Mouse (Mus musculus) midbrain, embryonic 16.5 days (tissue): ENCODE measurements at regions not wholly inside any gene's neighbourhood (a gene's known extent, or its start where the extent isn't known, plus 50 kb on each side); places are given as distances from the start of the nearest gene placed in this dataset.

Experiments
- ATAC-seq: fragments of 200-750 bp; cut with Nextera tagmentation; 2 replicates; pipeline ENCODE4 v1.8.0; 2017; ENCODE audit warnings: moderate TSS enrichment
- H3K27ac ChIP-seq: fragments of 300-500 bp; sonication (generic); 2 replicates; pipeline ENCODE4 v1.5.1; 2014; ENCODE audit warnings: mild to moderate bottlenecking, low read length, mixed read lengths
- H3K27me3 ChIP-seq: fragments of 300-500 bp; sonication (generic); 2 replicates; pipeline ENCODE4 v1.6.1; 2014; ENCODE audit warnings: low read depth, low read length, mixed read lengths; ENCODE audit not compliant: control insufficient read depth, insufficient read depth
- H3K36me3 ChIP-seq: fragments of 300-500 bp; sonication (generic); 2 replicates; pipeline ENCODE4 v1.6.1; 2014; ENCODE audit warnings: mild to moderate bottlenecking, low read length, moderate library complexity, mixed read lengths; ENCODE audit not compliant: control insufficient read depth, insufficient read depth
- H3K4me1 ChIP-seq: fragments of 300-500 bp; sonication (generic); 2 replicates; pipeline ENCODE4 v1.6.1; 2014; ENCODE audit warnings: mild to moderate bottlenecking, low read length, mixed read lengths; ENCODE audit not compliant: control insufficient read depth, insufficient read depth
- H3K4me2 ChIP-seq: fragments of 300-500 bp; sonication (generic); 2 replicates; pipeline ENCODE4 v1.6.1; 2014; ENCODE audit warnings: mild to moderate bottlenecking, low read length, mixed read lengths
- H3K4me3 ChIP-seq: fragments of 300-500 bp; sonication (generic); 2 replicates; pipeline ENCODE4 v1.5.1; 2014; ENCODE audit warnings: low read depth, mild to moderate bottlenecking, low read length, moderate library complexity, mixed read lengths
- H3K9ac ChIP-seq: fragments of 300-500 bp; sonication (generic); 2 replicates; pipeline ENCODE4 v1.6.1; 2014; ENCODE audit warnings: low read depth, low read length, mixed read lengths
- H3K9me3 ChIP-seq: fragments of 300-500 bp; sonication (generic); replicated peaks from 2 replicates; pipeline ENCODE4 v1.6.1; 2014; ENCODE audit warnings: mild to moderate bottlenecking, low read length, mixed read lengths; ENCODE audit not compliant: control insufficient read depth, poor library complexity, severe bottlenecking
- WGBS: fragments of 180-500 bp; shearing (Covaris S2); extraction: QIAGEN DNeasy Blood & Tissue Kit; methylation state at CpG from one replicate; pipeline ENCODE4 v1.1.7; 2014; 5-methylcytosine and 5-hydroxymethylcytosine counted together

GRCm38 (mm10) chr4:47693221-47693620 is 218.8 kb downstream of the Sec61b start:
- no peaks in the 10 kb centered on the region for H3K4me1 ChIP-seq
- no peak overlapping the region for H3K27ac ChIP-seq
- no peaks in the 10 kb centered on the region for H3K9me3 ChIP-seq
- H3K4me3 ChIP-seq, result no peak overlapping the region
- WGBS, result 91% methylated on average over 12 of the region's 12 CpGs
- no peaks in the 10 kb centered on the region for H3K27me3 ChIP-seq
- no peak overlapping the region for H3K9ac ChIP-seq
- H3K4me2 ChIP-seq, result no peak overlapping the region
- no peak for ATAC-seq
- no peaks in the 10 kb centered on the region for H3K36me3 ChIP-seq

DNA sequence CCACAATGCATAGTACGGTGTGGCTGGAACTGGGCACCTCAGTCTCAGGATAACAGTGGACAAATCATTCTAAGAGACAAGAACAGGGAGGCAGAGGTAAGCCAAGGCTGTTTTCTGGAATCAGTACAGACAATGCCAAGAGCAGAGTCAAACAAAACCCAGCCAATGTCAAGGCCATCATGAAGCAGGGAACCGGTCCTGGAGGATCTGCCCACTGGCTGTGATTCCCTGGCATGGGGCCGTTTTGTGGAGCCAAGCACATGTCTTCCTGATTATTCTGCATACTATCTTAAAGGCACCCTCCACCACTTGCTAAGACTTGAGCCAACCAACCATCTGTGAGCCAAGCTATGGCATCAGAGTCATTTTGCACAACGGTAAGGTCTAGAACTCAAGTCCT is 222.6 kb downstream of the Sec61b start:
- no peak for ATAC-seq
- Histone ChIP-seq H3K27me3 (no peaks in the 10 kb centered on the region), H3K27ac (no peak overlapping the region), H3K9me3 (no peaks in the 10 kb centered on the region), H3K36me3 (no peaks in the 10 kb centered on the region), H3K4me2 (no peak overlapping the region), H3K9ac (no peak overlapping the region), H3K4me1 (peaks cover 6% of the 10 kb centered on the region; the same call in 1 of the 2 replicates), H3K4me3 (no peak overlapping the region)
- 90% methylated on average over 4 of the region's 4 CpGs for WGBS

GRCm38 (mm10) chr4:47698514-47698913 is 224.1 kb downstream of the Sec61b start:
- H3K36me3 ChIP-seq, result no peaks in the 10 kb centered on the region
- peaks cover 6% of the 10 kb centered on the region; the same call in 1 of the 2 replicates for H3K4me1 ChIP-seq
- ATAC-seq, result peak; percentile 80
- no peaks in the 10 kb centered on the region for H3K9me3 ChIP-seq
- H3K4me2 ChIP-seq, result no peak overlapping the region
- no peak overlapping the region for H3K27ac ChIP-seq
- WGBS, result 32% methylated on average over 4 of the region's 4 CpGs
- H3K27me3 ChIP-seq, result no peaks in the 10 kb centered on the region
- H3K4me3 ChIP-seq, result no peak overlapping the region
- H3K9ac ChIP-seq, result no peak overlapping the region

- Histone ChIP-seq H3K4me3 (no peak overlapping the region), H3K4me1 (peaks cover 6% of the 10 kb centered on the region; the same call in 1 of the 2 replicates), H3K36me3 (no peaks in the 10 kb centered on the region), H3K9ac (no peak overlapping the region), H3K4me2 (no peak overlapping the region), H3K27me3 (no peaks in the 10 kb centered on the region), H3K9me3 (no peaks in the 10 kb centered on the region), H3K27ac (peak overlapping the region; percentile 51)
- ATAC-seq, result peak; percentile 77
- WGBS, result 33% methylated on average over 4 of the region's 4 CpGs
These were observed 224.5 kb downstream of the Sec61b start for GRCm38 (mm10) chr4:47698926-47699325.

- no peak overlapping the region for H3K9ac ChIP-seq
- no peak overlapping the region for H3K4me2 ChIP-seq
- WGBS, result 81% methylated on average over 2 of the region's 2 CpGs
- no peaks in the 10 kb centered on the region for H3K9me3 ChIP-seq
- ATAC-seq, result no peak
- no peak overlapping the region for H3K27ac ChIP-seq
- H3K4me1 ChIP-seq, result peaks cover 6% of the 10 kb centered on the region; the same call in 1 of the 2 replicates
- no peaks in the 10 kb centered on the region for H3K36me3 ChIP-seq
- H3K4me3 ChIP-seq, result no peak overlapping the region
- no peaks in the 10 kb centered on the region for H3K27me3 ChIP-seq
These were observed 229.0 kb downstream of the Sec61b start for GRCm38 (mm10) chr4:47703501-47703900.

- H3K4me3 ChIP-seq, result no peak overlapping the region
- H3K27ac ChIP-seq, result no peak overlapping the region
- no peaks in the 10 kb centered on the region for H3K4me1 ChIP-seq
- ATAC-seq, result no peak
- no peaks in the 10 kb centered on the region for H3K36me3 ChIP-seq
- 81% methylated on average over 4 of the region's 4 CpGs for WGBS
- H3K4me2 ChIP-seq, result no peak overlapping the region
- no peak overlapping the region for H3K9ac ChIP-seq
- H3K9me3 ChIP-seq, result no peaks in the 10 kb centered on the region
- no peaks in the 10 kb centered on the region for H3K27me3 ChIP-seq
These were observed 230.1 kb downstream of the Sec61b start for GRCm38 (mm10) chr4:47704607-47705006.

DNA sequence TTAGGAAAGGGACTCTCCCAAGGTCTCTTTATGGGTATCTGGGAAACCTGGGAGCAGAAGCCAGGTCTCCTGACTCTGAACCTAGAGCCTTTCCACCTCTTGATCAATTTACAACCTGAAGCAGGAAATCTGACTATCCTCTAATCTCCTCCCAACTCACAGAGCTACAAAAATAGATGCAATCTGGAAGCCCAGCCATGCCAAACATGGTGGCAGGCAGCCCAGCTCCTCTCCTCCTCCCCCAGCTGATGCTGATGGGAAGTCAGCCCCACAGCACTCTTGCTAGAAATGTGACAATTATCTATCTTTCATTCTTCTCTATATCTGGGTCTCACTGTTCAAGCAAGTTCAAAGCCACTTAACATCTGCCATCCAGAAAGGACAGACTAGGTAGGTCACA is 233.5 kb downstream of the Sec61b start:
- no peaks in the 10 kb centered on the region for H3K36me3 ChIP-seq
- ATAC-seq, result no peak
- no peaks in the 10 kb centered on the region for H3K9me3 ChIP-seq
- H3K27me3 ChIP-seq, result no peaks in the 10 kb centered on the region
- no peaks in the 10 kb centered on the region for H3K4me1 ChIP-seq
- H3K4me2 ChIP-seq, result no peak overlapping the region
- no peak overlapping the region for H3K27ac ChIP-seq
- no peak overlapping the region for H3K4me3 ChIP-seq
- no peak overlapping the region for H3K9ac ChIP-seq

DNA sequence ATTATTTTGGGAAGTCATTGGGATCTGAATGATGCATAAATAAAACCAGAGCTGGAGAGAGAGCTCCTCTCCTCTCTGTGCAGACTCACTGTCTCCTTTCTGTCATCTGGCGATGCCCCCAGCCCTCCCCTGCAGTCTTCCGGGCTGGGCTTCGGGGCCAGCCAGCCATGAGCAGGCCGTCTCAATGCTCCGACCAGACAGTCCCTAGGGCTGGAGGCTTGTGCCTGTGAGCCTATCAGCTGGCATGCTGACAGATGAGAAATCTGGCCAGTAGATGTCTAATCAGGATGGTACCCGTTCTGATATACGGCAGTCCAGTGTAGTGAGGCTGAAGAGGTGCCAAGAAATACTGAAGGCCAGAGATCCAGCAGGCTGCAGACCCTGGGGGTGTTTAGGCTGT is 238.9 kb downstream of the Sec61b start:
- Histone ChIP-seq H3K4me1 (no peaks in the 10 kb centered on the region), H3K9ac (no peak overlapping the region), H3K36me3 (no peaks in the 10 kb centered on the region), H3K27ac (no peak overlapping the region), H3K27me3 (no peaks in the 10 kb centered on the region), H3K4me2 (no peak overlapping the region), H3K9me3 (no peaks in the 10 kb centered on the region), H3K4me3 (no peak overlapping the region)
- no peak for ATAC-seq
- WGBS, result 75% methylated on average over 7 of the region's 7 CpGs

- WGBS, result 11% methylated on average over 8 of the region's 8 CpGs
- no peak overlapping the region for H3K27ac ChIP-seq
- ATAC-seq, result no peak
- H3K36me3 ChIP-seq, result no peaks in the 10 kb centered on the region
- no peaks in the 10 kb centered on the region for H3K27me3 ChIP-seq
- H3K9ac ChIP-seq, result no peak overlapping the region
- H3K9me3 ChIP-seq, result peaks cover 2% of the 10 kb centered on the region; the same call in 1 of the 2 replicates
- no peak overlapping the region for H3K4me2 ChIP-seq
- no peak overlapping the region for H3K4me3 ChIP-seq
- peaks cover 8% of the 10 kb centered on the region; the same call in 1 of the 2 replicates for H3K4me1 ChIP-seq
These were observed 250.0 kb downstream of the Sec61b start for GRCm38 (mm10) chr4:47724331-47725004.
